Mouse (Mus musculus): ENCODE measurements around the gene Rbms3.

Gene Rbms3

GRCm38 (mm10) chr9:117491866-117492265 lies 137.8 kb downstream of the Rbms3 start:
- no peak for DNase-seq (ENCODE audit: low read depth in 2 of 2, low spot score in 2 of 2)

GRCm38 (mm10) chr9:117484396-117484795 lies 145.3 kb downstream of the Rbms3 start:
- no peak for DNase-seq (ENCODE audit: low read depth in 2 of 2, low spot score in 2 of 2)

- no peak for DNase-seq (ENCODE audit: low read depth in 2 of 2, low spot score in 2 of 2)
Measured at GRCm38 (mm10) chr9:117476753-117477152, 153.0 kb downstream of the Rbms3 start.

- no peak for DNase-seq (ENCODE audit: low read depth in 2 of 2, low spot score in 2 of 2)
Measured at GRCm38 (mm10) chr9:117452816-117453215, 176.9 kb downstream of the Rbms3 start.

- no peak for DNase-seq (ENCODE audit: low read depth in 2 of 2, low spot score in 2 of 2)
Measured at GRCm38 (mm10) chr9:117442611-117443010, 187.1 kb downstream of the Rbms3 start.

- no peak for DNase-seq (ENCODE audit: low read depth in 2 of 2, low spot score in 2 of 2)
Measured at GRCm38 (mm10) chr9:117435856-117436255, 193.9 kb downstream of the Rbms3 start.

- DNase-seq (ENCODE audit: low read depth in 2 of 2, low spot score in 2 of 2) = no peak
Measured at GRCm38 (mm10) chr9:117430670-117431069, 199.0 kb downstream of the Rbms3 start.

GRCm38 (mm10) chr9:117429217-117430105 lies 200.3 kb downstream of the Rbms3 start:
- no peak for DNase-seq (ENCODE audit: low read depth in 2 of 2, low spot score in 2 of 2)

GRCm38 (mm10) chr9:117423259-117423658 lies 206.5 kb downstream of the Rbms3 start:
- DNase-seq (ENCODE audit: low read depth in 2 of 2, low spot score in 2 of 2) = no peak

GRCm38 (mm10) chr9:117419874-117420485 lies 209.7 kb downstream of the Rbms3 start:
- DNase-seq (ENCODE audit: low read depth in 2 of 2, low spot score in 2 of 2) = no peak

GRCm38 (mm10) chr9:117413181-117413580 lies 216.5 kb downstream of the Rbms3 start:
- no peak for DNase-seq (ENCODE audit: low read depth in 2 of 2, low spot score in 2 of 2)

- DNase-seq (ENCODE audit: low read depth in 2 of 2, low spot score in 2 of 2) = no peak
Measured at GRCm38 (mm10) chr9:117412584-117412983, 217.1 kb downstream of the Rbms3 start.

GRCm38 (mm10) chr9:117404621-117405020 lies 225.1 kb downstream of the Rbms3 start:
- no peak for DNase-seq (ENCODE audit: low read depth in 2 of 2, low spot score in 2 of 2)

GRCm38 (mm10) chr9:117400262-117400671 lies 229.4 kb downstream of the Rbms3 start:
- DNase-seq (ENCODE audit: low read depth in 2 of 2, low spot score in 2 of 2) = no peak

- no peak for DNase-seq (ENCODE audit: low read depth in 2 of 2, low spot score in 2 of 2)
Measured at GRCm38 (mm10) chr9:117397071-117397470, 232.6 kb downstream of the Rbms3 start.

- DNase-seq (ENCODE audit: low read depth in 2 of 2, low spot score in 2 of 2) = no peak
Measured at GRCm38 (mm10) chr9:117396586-117396985, 233.1 kb downstream of the Rbms3 start.

GRCm38 (mm10) chr9:117393626-117394525 lies 235.8 kb downstream of the Rbms3 start:
- DNase-seq (ENCODE audit: low read depth in 2 of 2, low spot score in 2 of 2) = no peak

- DNase-seq (ENCODE audit: low read depth in 2 of 2, low spot score in 2 of 2) = no peak
Measured at GRCm38 (mm10) chr9:117388024-117388423, 241.7 kb downstream of the Rbms3 start.

- no peak for DNase-seq (ENCODE audit: low read depth in 2 of 2, low spot score in 2 of 2)
Measured at GRCm38 (mm10) chr9:117380876-117381275, 248.8 kb downstream of the Rbms3 start.

- DNase-seq (ENCODE audit: low read depth in 2 of 2, low spot score in 2 of 2) = no peak
Measured at GRCm38 (mm10) chr9:117380076-117380475, 249.6 kb downstream of the Rbms3 start.

GRCm38 (mm10) chr9:117379448-117379983 lies 250.2 kb downstream of the Rbms3 start:
- no peak for DNase-seq (ENCODE audit: low read depth in 2 of 2, low spot score in 2 of 2)
